Mouse (Mus musculus): ENCODE measurements at regions not wholly inside any gene's neighbourhood (a gene's known extent, or its start where the extent isn't known, plus 50 kb on each side); places are given as distances from the start of the nearest gene placed in this dataset.

- no peak for DNase-seq (ENCODE audit: extremely low read depth, low read depth, low spot score)
Observed at GRCm38 (mm10) chr17:79497629-79498028, 114.0 kb upstream of the Rmdn2 start.

GRCm38 (mm10) chr17:79498321-79498720 lies 113.3 kb upstream of the Rmdn2 start:
- DNase-seq (ENCODE audit: extremely low read depth, low read depth, low spot score) = no peak

GRCm38 (mm10) chr17:79501031-79501474 lies 110.6 kb upstream of the Rmdn2 start:
- no peak for DNase-seq (ENCODE audit: extremely low read depth, low read depth, low spot score)

DNA sequence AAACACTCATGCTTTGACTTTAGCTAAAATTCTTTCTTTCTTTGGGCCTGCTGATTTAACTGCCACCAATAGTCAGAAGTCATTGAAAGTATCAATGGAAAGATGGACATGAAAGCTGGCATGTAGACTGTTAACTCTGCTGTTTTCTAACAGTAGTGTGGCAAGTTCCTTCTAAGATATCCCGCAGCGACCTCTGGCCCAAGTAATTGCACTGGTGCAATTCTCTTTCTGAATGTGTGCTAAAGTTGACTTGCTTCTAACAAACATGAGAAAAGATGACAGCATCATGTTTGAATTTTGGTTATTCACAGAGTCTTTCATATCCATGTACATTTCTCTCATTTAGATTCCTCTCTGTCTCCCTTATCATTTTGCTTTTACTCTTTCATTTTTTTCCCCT lies 109.7 kb upstream of the Rmdn2 start:
- no peak for DNase-seq (ENCODE audit: extremely low read depth, low read depth, low spot score)

- no peak for DNase-seq (ENCODE audit: extremely low read depth, low read depth, low spot score)
Observed at GRCm38 (mm10) chr17:79503037-79503436, 108.6 kb upstream of the Rmdn2 start.

DNA sequence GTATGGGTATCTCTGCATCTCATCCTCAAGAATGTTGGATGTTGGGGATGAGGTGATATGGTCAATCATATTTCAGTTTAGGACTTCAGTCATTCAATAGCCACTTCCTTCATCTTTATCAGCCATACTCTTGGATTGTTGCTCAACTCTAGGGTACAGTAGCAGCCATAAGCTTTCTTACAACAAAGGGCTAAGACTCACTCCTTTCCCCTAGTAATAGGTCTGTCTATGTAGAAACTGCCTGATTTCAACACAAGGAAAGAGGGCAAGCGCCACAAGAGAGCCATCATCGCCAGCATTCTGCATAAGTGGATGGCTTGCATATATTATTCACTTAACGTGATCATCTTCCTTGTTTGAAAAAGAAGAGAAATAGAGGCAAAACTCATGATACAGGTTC lies 107.5 kb upstream of the Rmdn2 start:
- DNase-seq (ENCODE audit: extremely low read depth, low read depth, low spot score) = no peak

- no peak for DNase-seq (ENCODE audit: extremely low read depth, low read depth, low spot score)
Observed at GRCm38 (mm10) chr17:79505565-79505964, 106.1 kb upstream of the Rmdn2 start.

DNA sequence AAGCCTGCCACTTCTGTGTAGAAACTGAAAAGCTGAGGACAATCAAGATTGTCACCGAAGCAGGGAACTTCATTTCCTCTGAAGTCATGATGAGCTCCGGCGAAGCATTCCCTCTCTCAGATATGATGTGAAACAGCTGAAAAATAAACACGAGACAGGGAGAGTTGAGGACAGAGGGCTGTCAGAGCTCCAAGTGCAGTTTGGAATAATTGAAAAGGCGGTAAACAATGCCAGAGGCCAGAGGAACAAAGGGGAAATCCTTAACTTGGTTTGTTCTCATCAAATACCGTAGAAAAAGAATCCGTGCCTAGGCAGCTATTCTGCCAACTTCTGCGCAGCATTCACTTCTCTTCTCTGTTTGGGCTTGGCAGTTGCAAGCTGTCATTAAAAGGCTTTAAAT lies 102.4 kb upstream of the Rmdn2 start:
- no peak for DNase-seq (ENCODE audit: extremely low read depth, low read depth, low spot score)

DNA sequence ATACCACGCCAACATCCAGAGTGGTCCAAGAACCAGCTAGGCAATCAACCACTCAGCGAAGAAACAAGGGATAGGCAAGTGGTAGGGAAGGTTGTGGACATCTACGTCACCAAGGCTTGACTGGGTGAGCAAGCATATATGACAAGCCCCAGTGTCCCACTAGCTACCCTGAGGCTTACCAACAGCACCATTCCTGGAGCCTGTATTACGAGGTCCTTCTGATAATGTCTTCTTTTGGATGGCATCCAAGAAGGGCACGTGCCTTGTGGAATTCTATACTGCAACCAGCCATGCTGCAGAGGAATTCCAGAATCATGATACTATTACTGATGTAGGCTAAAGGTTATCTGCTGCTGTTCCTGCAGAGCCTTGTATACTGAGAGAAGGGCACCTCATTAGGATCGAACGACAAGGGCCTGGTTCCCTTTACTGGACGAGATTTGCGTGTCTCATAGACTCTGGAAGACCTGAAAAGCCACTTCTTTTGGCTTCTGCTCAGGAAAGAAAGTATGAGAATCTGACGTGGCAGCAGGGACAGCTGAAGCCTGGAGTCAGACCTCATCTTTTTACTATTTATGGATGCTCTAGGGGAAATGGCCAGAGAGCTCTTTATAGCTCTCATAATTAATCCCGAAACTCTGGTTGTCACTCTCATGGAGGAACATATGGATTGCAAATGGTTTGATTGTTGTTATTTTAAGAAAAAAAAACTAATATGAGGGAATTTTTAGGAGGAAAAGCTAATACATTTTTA lies 101.5 kb upstream of the Rmdn2 start:
- no peak for DNase-seq (ENCODE audit: extremely low read depth, low read depth, low spot score)

DNA sequence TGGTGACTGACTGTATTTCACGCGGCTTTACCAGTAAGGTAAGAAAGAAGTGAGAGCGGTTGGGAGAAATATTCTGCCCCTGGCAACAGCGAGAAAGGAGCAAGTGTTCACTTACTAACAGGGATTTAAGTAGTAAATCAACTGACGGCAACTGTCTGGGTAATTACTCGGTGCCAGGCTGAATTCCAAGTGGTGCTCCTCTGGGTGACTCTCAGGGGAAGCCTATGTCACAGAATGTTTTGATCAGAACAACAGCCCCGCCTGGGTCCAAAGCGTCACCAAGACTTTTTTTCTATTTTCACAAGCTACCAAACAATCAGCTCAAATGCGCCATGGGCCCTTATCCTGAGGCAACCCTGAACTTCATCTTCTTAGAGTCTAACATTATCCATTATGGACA lies 100.4 kb upstream of the Rmdn2 start:
- no peak for DNase-seq (ENCODE audit: extremely low read depth, low read depth, low spot score)

DNA sequence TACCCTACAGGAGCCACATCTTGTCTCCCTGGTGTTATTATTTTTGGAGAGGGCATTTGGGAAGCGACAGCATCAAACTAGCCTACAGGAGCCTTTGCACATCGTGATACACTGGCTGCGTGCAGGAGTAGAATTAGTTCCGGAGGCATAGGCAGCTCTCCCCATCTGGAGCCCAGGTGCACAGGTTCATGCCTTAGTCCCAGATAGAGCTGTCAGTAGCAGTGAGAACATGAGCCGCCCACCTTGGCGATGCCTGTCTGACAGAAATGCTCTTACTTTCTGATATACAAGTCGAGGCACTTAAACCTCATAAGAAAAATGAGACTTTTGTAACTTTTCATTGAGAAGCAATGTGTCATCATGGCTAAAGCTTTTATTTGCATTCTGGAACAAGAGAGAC lies 97.6 kb upstream of the Rmdn2 start:
- DNase-seq (ENCODE audit: extremely low read depth, low read depth, low spot score) = no peak

DNA sequence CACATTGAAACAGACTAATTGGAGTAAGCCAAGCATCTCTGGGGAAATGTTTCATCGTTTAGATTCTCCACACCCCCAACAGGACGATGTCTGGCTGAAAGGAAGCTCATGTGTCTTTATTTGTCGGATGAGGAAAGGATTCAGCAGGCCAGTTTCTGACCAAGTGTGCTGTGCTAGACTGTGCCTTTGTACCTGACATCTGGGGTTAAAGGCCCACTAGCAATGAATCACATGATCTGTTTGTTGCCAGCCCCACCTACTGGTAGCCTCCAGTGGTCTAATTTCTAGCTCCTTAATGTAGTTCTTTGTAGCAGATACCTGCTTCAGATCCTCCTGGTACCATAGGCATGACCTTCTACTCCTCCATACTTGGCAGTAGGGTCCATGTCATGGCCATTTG lies 93.5 kb upstream of the Rmdn2 start:
- no peak for DNase-seq (ENCODE audit: extremely low read depth, low read depth, low spot score)

- DNase-seq (ENCODE audit: extremely low read depth, low read depth, low spot score) = no peak
Observed at GRCm38 (mm10) chr17:79518696-79519095, 93.0 kb upstream of the Rmdn2 start.

GRCm38 (mm10) chr17:79519356-79519755 lies 92.3 kb upstream of the Rmdn2 start:
- no peak for DNase-seq (ENCODE audit: extremely low read depth, low read depth, low spot score)

DNA sequence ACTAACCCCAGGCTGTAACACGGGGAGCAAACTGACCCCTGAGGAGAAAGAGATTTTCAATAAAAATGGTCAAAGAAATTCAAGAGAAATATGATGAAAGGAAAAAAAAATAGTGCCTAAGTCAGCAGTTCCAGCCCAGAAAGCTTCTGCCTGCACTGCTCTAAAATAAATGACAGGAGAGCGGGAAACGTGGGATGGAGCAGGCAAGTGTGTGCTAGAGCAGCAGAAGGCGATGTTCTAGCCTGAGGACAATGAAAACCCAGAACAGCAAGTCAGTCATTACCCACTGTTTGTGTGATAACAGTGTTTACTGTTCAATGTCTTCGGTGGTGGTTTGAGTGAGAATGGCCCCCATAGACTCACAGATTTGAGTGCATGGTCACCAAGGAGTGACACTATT lies 91.4 kb upstream of the Rmdn2 start:
- DNase-seq (ENCODE audit: extremely low read depth, low read depth, low spot score) = no peak

- DNase-seq (ENCODE audit: extremely low read depth, low read depth, low spot score) = no peak
Observed at GRCm38 (mm10) chr17:79521691-79522090, 90.0 kb upstream of the Rmdn2 start.

DNA sequence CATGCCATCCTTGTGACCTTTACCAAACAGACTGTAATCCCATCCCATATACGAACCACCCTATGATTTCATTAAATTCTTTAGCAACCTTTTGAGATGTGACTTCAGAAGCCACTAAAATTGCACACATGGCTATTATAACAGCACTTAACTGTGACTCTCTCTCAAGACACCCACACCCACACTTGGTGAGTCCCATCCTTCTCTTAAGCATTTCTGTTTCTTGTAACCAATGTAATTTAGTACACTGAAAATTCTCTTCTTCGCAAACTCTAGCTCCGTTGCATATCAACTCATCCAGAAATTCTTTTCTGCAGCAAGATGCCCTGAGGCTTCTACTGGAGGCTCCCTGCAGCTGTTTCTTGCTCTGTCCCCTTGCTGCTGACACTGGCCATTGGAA lies 88.4 kb upstream of the Rmdn2 start:
- DNase-seq (ENCODE audit: extremely low read depth, low read depth, low spot score) = no peak

DNA sequence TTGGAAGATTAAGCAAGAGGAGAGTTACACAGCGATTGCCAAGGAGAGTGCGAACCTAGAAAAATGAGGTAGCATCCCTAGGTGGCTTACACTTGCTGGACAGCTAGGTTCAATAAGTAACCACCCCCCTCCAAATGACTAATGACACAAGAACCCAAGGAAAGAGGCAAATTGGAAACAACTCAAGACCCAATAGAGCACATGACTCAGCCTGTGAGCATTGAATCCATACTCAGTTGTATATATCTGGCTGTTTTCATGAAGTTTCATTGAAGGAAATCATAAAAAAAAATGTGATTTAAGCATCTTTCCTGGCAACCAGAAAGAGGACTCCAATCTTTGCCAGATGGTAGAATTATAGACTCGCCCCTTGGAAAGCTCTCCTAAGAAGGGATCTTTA lies 84.3 kb upstream of the Rmdn2 start:
- no peak for DNase-seq (ENCODE audit: extremely low read depth, low read depth, low spot score)

- no peak for DNase-seq (ENCODE audit: extremely low read depth, low read depth, low spot score)
Observed at GRCm38 (mm10) chr17:79536549-79536948, 75.1 kb upstream of the Rmdn2 start.

GRCm38 (mm10) chr17:79538789-79539188 lies 72.9 kb upstream of the Rmdn2 start:
- no peak for DNase-seq (ENCODE audit: extremely low read depth, low read depth, low spot score)

DNA sequence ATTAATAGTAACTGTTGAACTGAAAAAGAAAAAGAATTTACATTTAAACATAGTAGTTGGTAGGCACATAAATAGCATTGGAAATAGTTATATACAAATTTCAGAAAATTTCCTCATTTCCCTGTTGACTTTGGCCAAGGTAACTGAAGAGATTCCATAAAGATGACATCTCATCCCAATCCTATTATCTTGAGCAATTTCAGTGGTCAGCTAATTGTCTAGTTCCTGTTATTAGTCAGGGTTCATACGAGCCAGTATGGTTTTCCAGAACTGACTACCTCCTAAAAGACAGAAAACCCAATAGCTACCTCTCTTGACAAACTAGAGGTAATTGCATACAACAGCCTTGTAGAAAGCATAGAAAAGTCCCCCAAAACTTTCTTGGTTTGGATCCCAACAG lies 71.6 kb upstream of the Rmdn2 start:
- DNase-seq (ENCODE audit: extremely low read depth, low read depth, low spot score) = no peak

GRCm38 (mm10) chr17:79540511-79540910 lies 71.2 kb upstream of the Rmdn2 start:
- no peak for DNase-seq (ENCODE audit: extremely low read depth, low read depth, low spot score)

DNA sequence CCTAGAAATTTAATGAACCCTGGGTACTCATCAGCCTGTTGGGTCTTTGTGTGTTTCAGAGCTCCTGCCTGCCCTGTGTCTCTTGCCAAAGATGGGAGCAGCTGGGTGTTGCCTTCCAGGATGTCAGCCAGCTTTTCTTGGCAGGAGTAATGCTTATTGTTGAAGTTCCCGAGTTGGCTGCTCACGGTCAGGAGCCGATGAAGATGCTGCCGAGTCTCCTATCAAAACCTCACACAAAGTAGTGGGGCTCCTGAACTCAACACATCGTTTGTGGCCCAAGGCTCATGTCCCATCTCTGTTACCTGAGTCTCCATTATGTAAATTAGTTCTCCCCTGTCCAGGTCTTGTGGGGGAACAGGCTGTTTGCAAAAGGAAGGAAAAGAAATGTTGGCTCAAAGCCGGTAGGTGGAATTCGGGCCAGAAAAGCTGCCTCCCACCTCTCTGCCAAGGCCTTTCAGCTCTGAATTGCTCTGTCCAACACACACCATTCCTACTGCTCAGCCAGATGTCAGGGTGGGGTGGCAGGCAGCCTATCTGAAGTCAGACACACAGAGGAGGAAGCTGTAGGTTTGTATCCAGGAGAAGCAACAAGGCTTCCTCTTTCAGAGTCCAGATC lies 67.6 kb upstream of the Rmdn2 start:
- peak; percentile 66 for DNase-seq (ENCODE audit: extremely low read depth, low read depth, low spot score)
